Mouse (Mus musculus) splenic B cell, adult 2 months (primary cell): Measurements from ENCODE around the gene Terb1.

Experiments
- DNase-seq: peaks from one replicate; pipeline ENCODE4 v3.0.0-alpha.2; 2011; ENCODE audit warnings: low read depth, low spot score
- H3K27me3 ChIP-seq: 2 replicates; pipeline ENCODE4 v1.6.1; 2012; ENCODE audit warnings: mild to moderate bottlenecking, low read length, moderate library complexity, mixed read lengths; ENCODE audit not compliant: control insufficient read depth, poor library complexity, insufficient read depth, severe bottlenecking
- H3K36me3 ChIP-seq: 2 replicates; pipeline ENCODE4 v1.6.1; 2012; ENCODE audit warnings: mild to moderate bottlenecking, low read length, moderate library complexity, mixed read lengths; ENCODE audit not compliant: control insufficient read depth, poor library complexity, insufficient read depth, severe bottlenecking

Gene Terb1

GRCm38 (mm10) chr8:104509061-104510006 is at the start of gene Terb1:
Gene Terb1 (minus strand): TSS chr8:104509910.
- H3K27me3 ChIP-seq = no peaks in the 10 kb centered on the region
- peaks cover 5% of the 10 kb centered on the region; the same call in 1 of the 2 replicates for H3K36me3 ChIP-seq
- peak; percentile 78 for DNase-seq

- no peaks in the 10 kb centered on the region for H3K27me3 ChIP-seq
- no peak for DNase-seq
- no peaks in the 10 kb centered on the region for H3K36me3 ChIP-seq
These were observed 47.5 kb upstream of the Terb1 start for GRCm38 (mm10) chr8:104557226-104557625.

- Histone ChIP-seq H3K36me3 (no peaks in the 10 kb centered on the region), H3K27me3 (no peaks in the 10 kb centered on the region)
- DNase-seq = no peak
These were observed 45.5 kb upstream of the Terb1 start for GRCm38 (mm10) chr8:104555191-104555590.

GRCm38 (mm10) chr8:104543440-104544045 is 33.8 kb upstream of the Terb1 start:
- no peaks in the 10 kb centered on the region for H3K36me3 ChIP-seq
- no peaks in the 10 kb centered on the region for H3K27me3 ChIP-seq
- DNase-seq = no peak

- Histone ChIP-seq H3K27me3 (no peaks in the 10 kb centered on the region), H3K36me3 (no peaks in the 10 kb centered on the region)
- DNase-seq = no peak
These were observed 32.5 kb upstream of the Terb1 start for GRCm38 (mm10) chr8:104542160-104542559.

- DNase-seq = no peak
- no peaks in the 10 kb centered on the region for H3K27me3 ChIP-seq
- H3K36me3 ChIP-seq = no peaks in the 10 kb centered on the region
These were observed 31.8 kb upstream of the Terb1 start for GRCm38 (mm10) chr8:104541515-104541880.

- peak; percentile 30 for DNase-seq
- Histone ChIP-seq H3K27me3 (no peaks in the 10 kb centered on the region), H3K36me3 (no peaks in the 10 kb centered on the region)
These were observed 31.2 kb upstream of the Terb1 start for GRCm38 (mm10) chr8:104540710-104541514.

- Histone ChIP-seq H3K27me3 (no peaks in the 10 kb centered on the region), H3K36me3 (no peaks in the 10 kb centered on the region)
- DNase-seq = no peak
These were observed 30.5 kb upstream of the Terb1 start for GRCm38 (mm10) chr8:104540238-104540637.

- Histone ChIP-seq H3K27me3 (no peaks in the 10 kb centered on the region), H3K36me3 (no peaks in the 10 kb centered on the region)
- no peak for DNase-seq
These were observed 29.9 kb upstream of the Terb1 start for GRCm38 (mm10) chr8:104539566-104539965.

- no peaks in the 10 kb centered on the region for H3K36me3 ChIP-seq
- no peaks in the 10 kb centered on the region for H3K27me3 ChIP-seq
- DNase-seq = no peak
These were observed 29.2 kb upstream of the Terb1 start for GRCm38 (mm10) chr8:104538896-104539295.

GRCm38 (mm10) chr8:104536028-104536427 is 26.3 kb upstream of the Terb1 start:
- no peaks in the 10 kb centered on the region for H3K36me3 ChIP-seq
- H3K27me3 ChIP-seq = no peaks in the 10 kb centered on the region
- no peak for DNase-seq

- Histone ChIP-seq H3K27me3 (no peaks in the 10 kb centered on the region), H3K36me3 (no peaks in the 10 kb centered on the region)
- DNase-seq = peak; percentile 28
These were observed 25.7 kb upstream of the Terb1 start for GRCm38 (mm10) chr8:104535378-104535777.

GRCm38 (mm10) chr8:104534779-104535141 is 25.1 kb upstream of the Terb1 start:
- no peaks in the 10 kb centered on the region for H3K27me3 ChIP-seq
- DNase-seq = peak; percentile 71
- no peaks in the 10 kb centered on the region for H3K36me3 ChIP-seq

- no peaks in the 10 kb centered on the region for H3K36me3 ChIP-seq
- peak; percentile 96 for DNase-seq
- H3K27me3 ChIP-seq = no peaks in the 10 kb centered on the region
These were observed 24.5 kb upstream of the Terb1 start, which contains the start of the genes Nae1 and Car7 for GRCm38 (mm10) chr8:104533971-104534778. Gene Nae1 (minus strand): TSS chr8:104534637. Gene Car7 (plus strand): TSS chr8:104534689.
